Mouse (Mus musculus): ENCODE data around the gene Ep300.

Gene Ep300

GRCm38 (mm10) chr15:81584913-81585745 is at the start of gene Ep300:
Gene Ep300 (plus strand): TSS chr15:81585351.
- DNase-seq (ENCODE audit: low read depth) = peak; percentile 91

- no peak for DNase-seq (ENCODE audit: low read depth)
These were observed 49.2 kb upstream of the Ep300 start for GRCm38 (mm10) chr15:81535881-81536351.

GRCm38 (mm10) chr15:81538149-81538548 is 47.0 kb upstream of the Ep300 start:
- DNase-seq (ENCODE audit: low read depth) = no peak

- no peak for DNase-seq (ENCODE audit: low read depth)
These were observed 45.6 kb upstream of the Ep300 start for GRCm38 (mm10) chr15:81539560-81539959.

- DNase-seq (ENCODE audit: low read depth) = no peak
These were observed 40.2 kb upstream of the Ep300 start for GRCm38 (mm10) chr15:81544916-81545315.

GRCm38 (mm10) chr15:81545387-81546176 is 39.6 kb upstream of the Ep300 start:
- DNase-seq (ENCODE audit: low read depth) = no peak

- DNase-seq (ENCODE audit: low read depth) = no peak
These were observed 31.7 kb upstream of the Ep300 start for GRCm38 (mm10) chr15:81553455-81553854.

GRCm38 (mm10) chr15:81554558-81555297 is 30.4 kb upstream of the Ep300 start:
- no peak for DNase-seq (ENCODE audit: low read depth)

GRCm38 (mm10) chr15:81555986-81556385 is 29.2 kb upstream of the Ep300 start:
- no peak for DNase-seq (ENCODE audit: low read depth)

- no peak for DNase-seq (ENCODE audit: low read depth)
These were observed 23.6 kb upstream of the Ep300 start for GRCm38 (mm10) chr15:81561501-81561900.

GRCm38 (mm10) chr15:81561996-81562395 is 23.2 kb upstream of the Ep300 start:
- no peak for DNase-seq (ENCODE audit: low read depth)

- no peak for DNase-seq (ENCODE audit: low read depth)
These were observed 22.4 kb upstream of the Ep300 start for GRCm38 (mm10) chr15:81562491-81563488.

GRCm38 (mm10) chr15:81568093-81568492 is 17.1 kb upstream of the Ep300 start:
- DNase-seq (ENCODE audit: low read depth) = no peak

- no peak for DNase-seq (ENCODE audit: low read depth)
These were observed 16.6 kb upstream of the Ep300 start for GRCm38 (mm10) chr15:81568592-81568991.

- DNase-seq (ENCODE audit: low read depth) = no peak
These were observed 8.2 kb upstream of the Ep300 start for GRCm38 (mm10) chr15:81576961-81577360.

- DNase-seq (ENCODE audit: low read depth) = peak; percentile 67
These were observed 7.4 kb upstream of the Ep300 start for GRCm38 (mm10) chr15:81577743-81578165.

GRCm38 (mm10) chr15:81584466-81584865 is 685 bp upstream of the Ep300 start:
- no peak for DNase-seq (ENCODE audit: low read depth)

- DNase-seq (ENCODE audit: low read depth) = peak; percentile 75
These were observed 753 bp downstream of the Ep300 start for GRCm38 (mm10) chr15:81585746-81586461.

- DNase-seq (ENCODE audit: low read depth) = no peak
These were observed 1.3 kb downstream of the Ep300 start for GRCm38 (mm10) chr15:81586466-81586865.

- DNase-seq (ENCODE audit: low read depth) = no peak
These were observed 2.5 kb downstream of the Ep300 start for GRCm38 (mm10) chr15:81587686-81588085.
